Mouse (Mus musculus): ENCODE results near the gene Astl. TPM values are rescaled to one million over a fixed set of nuclear protein-coding genes. Genes with fewer than 3 reads are reported as not detected.

Gene Astl
- polyA plus RNA-seq, 1 experiment from 2014 or later, result not detected

GRCm38 (mm10) chr2:127310246-127310645 lies 28.2 kb upstream of the Astl start:
- no peak for ATAC-seq (ENCODE audit: low read depth)
- Histone ChIP-seq H3K36me3 (no peaks in the 10 kb centered on the region), H3K4me2 (no peak overlapping the region), H3K27me3 (no peaks in the 10 kb centered on the region), H3K4me1 (replicated peaks) (peaks cover 16% of the 10 kb centered on the region), H3K4me3 (replicated peaks) (no peak overlapping the region), H3K9ac (no peak overlapping the region), H3K27ac (no peak overlapping the region), H3K9me3 (replicated peaks) (no peaks in the 10 kb centered on the region)
- WGBS (ENCODE audit: insufficient replicate concordance), result 25% methylated on average over 2 of the region's 2 CpGs
- DNase-seq, result no peak

DNA sequence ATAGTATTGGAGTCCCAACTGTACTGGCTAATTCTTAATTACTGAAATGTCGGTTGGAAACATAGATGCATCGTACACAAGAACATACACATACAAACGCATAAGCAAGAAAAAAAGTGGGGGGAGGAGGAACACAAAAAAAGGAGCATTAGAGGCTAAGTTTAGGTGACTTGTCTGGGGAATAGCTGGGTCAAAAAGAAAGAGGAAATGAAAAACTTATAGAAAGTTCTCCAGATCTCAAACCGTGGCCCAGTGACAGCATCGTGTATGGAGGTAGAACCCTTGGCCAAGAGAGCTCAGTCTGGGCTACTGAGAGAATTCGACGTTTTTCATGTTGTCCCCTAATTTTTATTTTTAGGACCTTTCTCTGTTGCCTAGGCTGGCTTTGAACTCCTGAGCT lies 27.8 kb upstream of the Astl start:
- H3K9me3 ChIP-seq (replicated peaks), result no peaks in the 10 kb centered on the region
- H3K9ac ChIP-seq, result no peak overlapping the region
- peaks cover 16% of the 10 kb centered on the region for H3K4me1 ChIP-seq (replicated peaks)
- ATAC-seq (ENCODE audit: low read depth), result no peak
- no peak overlapping the region for H3K4me3 ChIP-seq (replicated peaks)
- WGBS (ENCODE audit: insufficient replicate concordance), result 71% methylated on average over 7 of the region's 7 CpGs
- no peaks in the 10 kb centered on the region for H3K36me3 ChIP-seq
- H3K4me2 ChIP-seq, result no peak overlapping the region
- no peak overlapping the region for H3K27ac ChIP-seq
- H3K27me3 ChIP-seq, result no peaks in the 10 kb centered on the region
- DNase-seq, result no peak

- Histone ChIP-seq H3K27ac (no peak overlapping the region), H3K9me3 (replicated peaks) (no peaks in the 10 kb centered on the region), H3K36me3 (no peaks in the 10 kb centered on the region), H3K4me2 (no peak overlapping the region), H3K27me3 (no peaks in the 10 kb centered on the region), H3K9ac (no peak overlapping the region), H3K4me3 (replicated peaks) (no peak overlapping the region), H3K4me1 (replicated peaks) (peaks cover 16% of the 10 kb centered on the region)
- ATAC-seq (ENCODE audit: low read depth) (no peak), DNase-seq (no peak)
- 63% methylated on average over 1 of the region's 1 CpGs for WGBS (ENCODE audit: insufficient replicate concordance)
Measured at GRCm38 (mm10) chr2:127311193-127311592, 27.2 kb upstream of the Astl start.

DNA sequence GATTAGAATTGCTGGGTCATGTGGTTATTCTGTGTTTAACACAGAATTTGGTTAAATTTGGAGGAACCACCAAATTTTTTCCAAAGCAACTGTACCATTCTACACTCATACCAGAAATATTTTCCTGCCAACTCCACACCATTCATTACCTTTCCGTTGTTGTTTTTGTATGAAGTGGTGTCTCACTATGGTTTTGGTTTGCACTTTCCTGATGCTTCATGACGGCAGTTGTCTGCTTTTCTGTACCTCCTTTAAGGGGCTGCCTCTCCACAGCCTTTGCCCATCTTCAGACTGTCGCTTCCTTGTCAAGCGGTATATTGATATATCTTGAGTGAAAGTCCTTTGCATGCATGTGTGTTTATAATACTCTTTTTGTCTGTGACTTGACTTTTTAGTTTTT lies 25.6 kb upstream of the Astl start:
- H3K27me3 ChIP-seq, result no peaks in the 10 kb centered on the region
- H3K4me1 ChIP-seq (replicated peaks), result peaks cover 12% of the 10 kb centered on the region
- no peak overlapping the region for H3K4me3 ChIP-seq (replicated peaks)
- no peak overlapping the region for H3K27ac ChIP-seq
- WGBS (ENCODE audit: insufficient replicate concordance), result 85% methylated on average over 4 of the region's 4 CpGs
- ATAC-seq (ENCODE audit: low read depth) (no peak), DNase-seq (no peak)
- no peaks in the 10 kb centered on the region for H3K9me3 ChIP-seq (replicated peaks)
- H3K4me2 ChIP-seq, result no peak overlapping the region
- no peaks in the 10 kb centered on the region for H3K36me3 ChIP-seq
- H3K9ac ChIP-seq, result no peak overlapping the region

GRCm38 (mm10) chr2:127313878-127314277 lies 24.6 kb upstream of the Astl start:
- peaks cover 12% of the 10 kb centered on the region for H3K4me1 ChIP-seq (replicated peaks)
- no peaks in the 10 kb centered on the region for H3K9me3 ChIP-seq (replicated peaks)
- DNase-seq, result no peak
- ATAC-seq (ENCODE audit: low read depth), result peak; percentile 39; the same call in 1 of the 2 replicates
- H3K4me2 ChIP-seq, result no peak overlapping the region
- H3K36me3 ChIP-seq, result no peaks in the 10 kb centered on the region
- 47% methylated on average over 4 of the region's 4 CpGs for WGBS (ENCODE audit: insufficient replicate concordance)
- H3K4me3 ChIP-seq (replicated peaks), result no peak overlapping the region
- H3K27ac ChIP-seq, result peak overlapping the region; percentile 7; the same call in 1 of the 2 replicates
- H3K27me3 ChIP-seq, result no peaks in the 10 kb centered on the region
- H3K9ac ChIP-seq, result no peak overlapping the region

- Histone ChIP-seq H3K4me1 (replicated peaks) (peaks cover 12% of the 10 kb centered on the region), H3K27ac (peak overlapping the region; percentile 7; the same call in 1 of the 2 replicates), H3K4me2 (no peak overlapping the region), H3K9ac (no peak overlapping the region), H3K27me3 (no peaks in the 10 kb centered on the region), H3K9me3 (replicated peaks) (no peaks in the 10 kb centered on the region), H3K36me3 (no peaks in the 10 kb centered on the region), H3K4me3 (replicated peaks) (no peak overlapping the region)
- ATAC-seq (ENCODE audit: low read depth) (no peak), DNase-seq (no peak)
- WGBS (ENCODE audit: insufficient replicate concordance), result 28% methylated on average over 6 of the region's 6 CpGs
Measured at GRCm38 (mm10) chr2:127314467-127315154, 23.8 kb upstream of the Astl start.

GRCm38 (mm10) chr2:127315155-127315470 lies 23.3 kb upstream of the Astl start:
- Histone ChIP-seq H3K9me3 (replicated peaks) (no peaks in the 10 kb centered on the region), H3K4me2 (no peak overlapping the region), H3K4me1 (replicated peaks) (peaks cover 9% of the 10 kb centered on the region), H3K36me3 (no peaks in the 10 kb centered on the region), H3K27ac (no peak overlapping the region), H3K4me3 (replicated peaks) (no peak overlapping the region), H3K27me3 (no peaks in the 10 kb centered on the region), H3K9ac (no peak overlapping the region)
- 80% methylated on average over 1 of the region's 1 CpGs for WGBS (ENCODE audit: insufficient replicate concordance)
- DNase-seq, result no peak
- no peak for ATAC-seq (ENCODE audit: low read depth)

DNA sequence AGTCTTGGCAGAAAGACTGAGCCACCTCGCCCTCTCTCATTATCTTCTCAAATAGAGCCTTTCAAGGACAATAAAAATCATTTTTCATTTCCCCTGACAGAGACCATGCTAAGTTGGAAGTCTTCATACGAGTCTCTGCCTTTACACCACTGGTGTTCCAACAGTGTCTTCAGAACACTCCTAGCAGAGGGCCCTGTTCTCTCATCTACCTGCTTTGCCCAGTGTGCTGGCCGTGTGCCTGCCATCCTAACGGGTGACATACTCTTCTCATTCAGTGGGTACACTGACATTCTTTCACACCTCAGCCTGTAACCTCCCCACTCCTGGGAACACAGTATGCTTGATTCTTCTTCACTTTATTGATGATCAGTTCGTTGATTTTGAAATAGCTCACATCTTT lies 22.0 kb upstream of the Astl start:
- H3K27me3 ChIP-seq, result no peaks in the 10 kb centered on the region
- ATAC-seq (ENCODE audit: low read depth), result no peak
- H3K4me2 ChIP-seq, result no peak overlapping the region
- H3K36me3 ChIP-seq, result no peaks in the 10 kb centered on the region
- H3K9me3 ChIP-seq (replicated peaks), result no peaks in the 10 kb centered on the region
- no peak overlapping the region for H3K4me3 ChIP-seq (replicated peaks)
- WGBS (ENCODE audit: insufficient replicate concordance), result 65% methylated on average over 5 of the region's 5 CpGs
- DNase-seq, result no peak
- peaks cover 7% of the 10 kb centered on the region for H3K4me1 ChIP-seq (replicated peaks)
- no peak overlapping the region for H3K27ac ChIP-seq
- H3K9ac ChIP-seq, result no peak overlapping the region

DNA sequence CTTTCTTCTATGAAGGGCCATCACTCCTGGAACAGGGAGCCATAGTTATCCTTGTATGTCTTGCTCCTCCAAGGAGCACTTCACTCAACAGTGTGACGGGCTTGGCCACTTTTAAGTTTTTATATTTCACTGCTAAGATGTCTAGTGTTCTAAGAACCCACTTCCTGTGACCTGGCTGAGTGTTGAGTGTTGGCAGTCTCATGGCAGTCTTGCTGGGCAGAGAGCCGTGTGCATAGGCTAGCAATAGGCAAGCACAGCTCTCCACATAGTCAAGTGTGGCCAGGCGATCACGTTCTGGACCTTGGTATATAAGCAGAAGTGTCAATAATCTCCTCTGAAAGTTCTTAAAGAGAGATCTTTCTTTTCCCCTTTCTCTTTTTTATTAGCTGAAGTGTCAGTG lies 20.3 kb upstream of the Astl start:
- Histone ChIP-seq H3K4me2 (no peak overlapping the region), H3K9me3 (replicated peaks) (no peaks in the 10 kb centered on the region), H3K27ac (no peak overlapping the region), H3K36me3 (no peaks in the 10 kb centered on the region), H3K9ac (no peak overlapping the region), H3K4me3 (replicated peaks) (no peak overlapping the region), H3K27me3 (no peaks in the 10 kb centered on the region), H3K4me1 (replicated peaks) (peaks cover 7% of the 10 kb centered on the region)
- no peak for ATAC-seq (ENCODE audit: low read depth)
- DNase-seq, result no peak
- 51% methylated on average over 4 of the region's 4 CpGs for WGBS (ENCODE audit: insufficient replicate concordance)

DNA sequence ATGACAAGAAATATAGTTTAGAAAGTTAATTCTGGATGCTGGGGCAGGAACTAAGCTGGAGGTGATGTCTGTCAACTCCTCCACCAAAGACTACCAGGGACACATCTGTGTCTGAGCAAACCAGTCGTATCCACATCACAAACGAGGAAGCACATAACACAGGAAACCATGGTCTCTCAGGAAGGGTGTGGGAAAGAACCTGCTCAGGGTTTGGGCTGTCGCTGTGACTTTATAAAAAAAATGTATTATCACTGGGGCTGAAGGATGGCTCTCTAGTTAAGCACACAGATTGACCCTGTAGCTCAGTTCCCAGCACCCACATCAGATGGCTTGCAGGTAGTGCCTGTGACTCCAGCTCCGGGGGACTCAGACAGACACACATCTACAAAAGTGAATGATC lies 19.4 kb upstream of the Astl start:
- DNase-seq (no peak), ATAC-seq (ENCODE audit: low read depth) (no peak)
- no peak overlapping the region for H3K4me3 ChIP-seq (replicated peaks)
- H3K9me3 ChIP-seq (replicated peaks), result no peaks in the 10 kb centered on the region
- H3K4me1 ChIP-seq (replicated peaks), result peaks cover 10% of the 10 kb centered on the region
- 30% methylated on average over 4 of the region's 4 CpGs for WGBS (ENCODE audit: insufficient replicate concordance)
- no peak overlapping the region for H3K27ac ChIP-seq
- no peak overlapping the region for H3K9ac ChIP-seq
- no peak overlapping the region for H3K4me2 ChIP-seq
- no peaks in the 10 kb centered on the region for H3K27me3 ChIP-seq
- H3K36me3 ChIP-seq, result no peaks in the 10 kb centered on the region

DNA sequence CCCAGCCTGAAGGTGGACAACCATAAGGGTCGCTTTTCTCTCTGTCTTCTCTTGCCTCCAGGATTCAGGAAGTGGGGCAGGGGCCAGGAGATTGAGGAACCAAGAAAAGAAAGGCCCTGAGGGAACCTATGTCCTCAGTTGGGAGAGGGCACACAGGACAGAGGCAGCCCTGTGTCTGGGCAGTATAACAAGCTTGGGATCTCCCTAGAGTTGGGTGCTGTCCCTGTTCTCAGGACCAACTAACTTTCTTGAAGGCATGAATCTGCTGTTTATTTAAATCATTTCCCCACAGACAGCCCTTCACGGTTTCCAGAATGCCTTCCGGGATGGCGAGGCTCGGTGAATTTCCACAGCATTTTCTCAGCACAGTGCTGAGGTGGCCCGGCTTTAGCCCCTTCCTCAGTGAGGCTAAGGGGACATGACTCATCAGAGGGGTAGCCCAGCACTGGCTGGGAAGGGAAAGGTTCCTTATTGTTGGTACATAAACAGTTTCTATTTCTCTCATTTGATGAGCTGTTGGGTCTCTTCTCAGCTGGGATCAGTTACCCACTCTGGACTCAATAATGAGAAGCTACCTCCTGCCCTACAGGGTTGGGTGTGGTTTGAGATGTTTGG lies 15.7 kb upstream of the Astl start:
- no peak overlapping the region for H3K27ac ChIP-seq
- H3K9me3 ChIP-seq (replicated peaks), result no peaks in the 10 kb centered on the region
- no peak for ATAC-seq (ENCODE audit: low read depth)
- WGBS (ENCODE audit: insufficient replicate concordance), result 44% methylated on average over 6 of the region's 6 CpGs
- no peaks in the 10 kb centered on the region for H3K36me3 ChIP-seq
- no peak overlapping the region for H3K9ac ChIP-seq
- no peaks in the 10 kb centered on the region for H3K27me3 ChIP-seq
- H3K4me1 ChIP-seq (replicated peaks), result peaks cover 7% of the 10 kb centered on the region; the same call in 1 of the 2 replicates
- DNase-seq, result no peak
- no peak overlapping the region for H3K4me2 ChIP-seq
- no peak overlapping the region for H3K4me3 ChIP-seq (replicated peaks)

- WGBS (ENCODE audit: insufficient replicate concordance), result 59% methylated on average over 1 of the region's 1 CpGs
- Histone ChIP-seq H3K9me3 (replicated peaks) (no peaks in the 10 kb centered on the region), H3K27ac (no peak overlapping the region), H3K27me3 (no peaks in the 10 kb centered on the region), H3K4me1 (replicated peaks) (peaks cover 16% of the 10 kb centered on the region), H3K36me3 (no peaks in the 10 kb centered on the region), H3K9ac (no peak overlapping the region), H3K4me2 (no peak overlapping the region), H3K4me3 (replicated peaks) (no peak overlapping the region)
- no peak for DNase-seq
- no peak for ATAC-seq (ENCODE audit: low read depth)
Measured at GRCm38 (mm10) chr2:127323667-127324066, 14.8 kb upstream of the Astl start.

All from liver, embryonic 13.5 days (tissue).